Mouse (Mus musculus) hindbrain, embryonic 15.5 days (tissue): Measurements from ENCODE around the gene Gm11020. TPM values are rescaled to one million over a fixed set of nuclear protein-coding genes. Genes with fewer than 3 reads are reported as not detected.

Source experiments
- polyA plus RNA-seq: library from polyadenylated mRNA; unstranded; fragments of >200 nt; fragmentation: Nextera tagmentation; extraction: Ambion mirVana; gene quantifications from 2 replicates; pipeline ENCODE4 v1.2.1, GENCODE M21; 2015

The Gm11020 gene
- polyA plus RNA-seq, 1 experiment from 2014 or later: not detected

Other genes starting within 250 kb of the Gm11020 start
- gene Cdh5, start 219.9 kb upstream of the Gm11020 start, polyA plus RNA-seq: 16.4 and 16.7 TPM in 2 replicates
- 7.1 and 7.4 TPM in 2 replicates for gene Bean1, start 151.1 kb upstream of the Gm11020 start, polyA plus RNA-seq
- gene Tk2, start 73.0 kb upstream of the Gm11020 start, polyA plus RNA-seq: 48.2 and 49.6 TPM in 2 replicates
- gene Cklf, start 70.7 kb upstream of the Gm11020 start, polyA plus RNA-seq: 35.7 TPM in 2 replicates
- not detected in 2 replicates for gene Cmtm2a, start 28.4 kb upstream of the Gm11020 start, polyA plus RNA-seq
- gene Gm45711, start 11.5 kb upstream of the Gm11020 start, polyA plus RNA-seq: not detected in 2 replicates
- gene Cmtm1, start 11.4 kb upstream of the Gm11020 start, polyA plus RNA-seq: not detected in 2 replicates
- not detected in 2 replicates for gene Cmtm2b, start 663 bp downstream of the Gm11020 start, polyA plus RNA-seq
- 39.5 and 44.1 TPM in 2 replicates for gene Cmtm3, start 17.8 kb downstream of the Gm11020 start, polyA plus RNA-seq
- 2.7 TPM in 2 replicates for gene Cmtm4, start 74.2 kb downstream of the Gm11020 start, polyA plus RNA-seq
- 106 and 109 TPM in 2 replicates for gene Dync1li2, start 121.5 kb downstream of the Gm11020 start, polyA plus RNA-seq
- gene Terb1, start 188.3 kb downstream of the Gm11020 start, polyA plus RNA-seq: 0.62 and 0.65 TPM in 2 replicates
- 103 and 107 TPM in 2 replicates for gene Nae1, start 213.1 kb downstream of the Gm11020 start, polyA plus RNA-seq
- gene Car7, start 213.1 kb downstream of the Gm11020 start, polyA plus RNA-seq: 2.7 and 4.0 TPM in 2 replicates